Mouse (Mus musculus): Measurements from ENCODE around the gene Nup107. TPM values are rescaled to one million over a fixed set of nuclear protein-coding genes. Genes with fewer than 3 reads are reported as not detected.

Nup107 gene
- polyA plus RNA-seq, 1 experiment from 2014 or later: 39.1 TPM

DNA sequence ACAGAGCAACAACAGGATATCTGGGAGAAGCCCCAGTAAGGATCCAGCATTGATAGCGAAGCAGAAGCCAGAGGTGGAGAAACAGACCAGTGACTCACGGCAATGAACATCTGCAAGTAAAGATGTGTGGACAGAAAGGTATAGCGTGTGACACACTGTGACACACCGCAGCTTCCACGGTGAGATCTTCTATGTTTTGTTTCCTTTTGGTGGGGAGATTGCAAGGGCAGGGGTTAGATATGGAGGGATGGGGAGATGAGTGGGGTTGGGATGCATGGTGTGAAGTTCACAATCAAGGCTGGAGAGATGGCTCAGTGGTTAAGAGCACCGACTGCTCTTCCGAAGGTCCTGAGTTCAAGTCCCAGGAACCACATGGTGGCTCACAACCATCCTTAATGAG is 62.4 kb downstream of the Nup107 start:
- DNase-seq (ENCODE audit: low spot score) (no peak), ATAC-seq (ENCODE audit: low FRiP score) (no peak)
- Histone ChIP-seq H3K9ac (no peak overlapping the region), H3K4me3 (replicated peaks; ENCODE audit: low read length) (no peak overlapping the region), H3K36me3 (replicated peaks; ENCODE audit: control insufficient read depth, insufficient read depth) (peaks cover 5% of the 10 kb centered on the region; the same call in 1 of the 2 replicates), H3K4me1 (replicated peaks; ENCODE audit: control insufficient read depth, insufficient read depth, low read length) (no peaks in the 10 kb centered on the region), H3K27ac (no peak overlapping the region), H3K9me3 (ENCODE audit: control insufficient read depth, low read length) (no peaks in the 10 kb centered on the region), H3K4me2 (replicated peaks) (no peak overlapping the region), H3K27me3 (ENCODE audit: control insufficient read depth, insufficient read depth, low read length) (no peaks in the 10 kb centered on the region)
- WGBS: 97% methylated on average over 7 of the region's 7 CpGs

GRCm38 (mm10) chr10:117729139-117729814 is 63.2 kb downstream of the Nup107 start:
- Histone ChIP-seq H3K9ac (no peak overlapping the region), H3K4me2 (replicated peaks) (no peak overlapping the region), H3K4me1 (replicated peaks; ENCODE audit: control insufficient read depth, insufficient read depth, low read length) (no peaks in the 10 kb centered on the region), H3K4me3 (replicated peaks; ENCODE audit: low read length) (no peak overlapping the region), H3K27me3 (ENCODE audit: control insufficient read depth, insufficient read depth, low read length) (no peaks in the 10 kb centered on the region), H3K36me3 (replicated peaks; ENCODE audit: control insufficient read depth, insufficient read depth) (peaks cover 4% of the 10 kb centered on the region; the same call in 1 of the 2 replicates), H3K9me3 (ENCODE audit: control insufficient read depth, low read length) (no peaks in the 10 kb centered on the region), H3K27ac (no peak overlapping the region)
- DNase-seq (ENCODE audit: low spot score) (no peak), ATAC-seq (ENCODE audit: low FRiP score) (no peak)
- WGBS: 85% methylated on average over 11 of the region's 11 CpGs

DNA sequence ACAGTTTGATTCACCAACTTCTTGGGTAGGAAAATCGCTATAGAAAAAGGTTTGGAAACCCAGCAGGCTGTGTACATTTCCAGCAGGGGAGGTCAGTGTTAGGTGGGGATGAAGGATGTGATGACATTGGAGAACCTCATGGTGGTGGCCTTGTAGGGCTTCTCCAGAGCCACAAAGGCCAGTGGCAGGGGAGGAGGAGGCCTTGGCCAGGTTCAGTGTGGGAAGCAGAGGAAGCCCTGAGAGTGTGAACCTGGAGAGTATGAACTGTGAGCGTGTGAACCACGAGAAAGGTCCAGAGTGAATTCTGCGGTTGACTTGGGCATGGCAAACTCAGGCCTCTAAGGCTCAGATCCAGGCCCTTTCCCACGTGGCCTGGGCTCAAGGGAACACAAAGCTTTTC is 63.9 kb downstream of the Nup107 start:
- H3K9me3 ChIP-seq (ENCODE audit: control insufficient read depth, low read length): no peaks in the 10 kb centered on the region
- H3K9ac ChIP-seq: no peak overlapping the region
- ATAC-seq (ENCODE audit: low FRiP score) (no peak), DNase-seq (ENCODE audit: low spot score) (no peak)
- 84% methylated on average over 5 of the region's 5 CpGs for WGBS
- no peaks in the 10 kb centered on the region for H3K4me1 ChIP-seq (replicated peaks; ENCODE audit: control insufficient read depth, insufficient read depth, low read length)
- no peak overlapping the region for H3K4me3 ChIP-seq (replicated peaks; ENCODE audit: low read length)
- H3K4me2 ChIP-seq (replicated peaks): no peak overlapping the region
- no peaks in the 10 kb centered on the region for H3K27me3 ChIP-seq (ENCODE audit: control insufficient read depth, insufficient read depth, low read length)
- no peak overlapping the region for H3K27ac ChIP-seq
- peaks cover 4% of the 10 kb centered on the region; the same call in 1 of the 2 replicates for H3K36me3 ChIP-seq (replicated peaks; ENCODE audit: control insufficient read depth, insufficient read depth)

DNA sequence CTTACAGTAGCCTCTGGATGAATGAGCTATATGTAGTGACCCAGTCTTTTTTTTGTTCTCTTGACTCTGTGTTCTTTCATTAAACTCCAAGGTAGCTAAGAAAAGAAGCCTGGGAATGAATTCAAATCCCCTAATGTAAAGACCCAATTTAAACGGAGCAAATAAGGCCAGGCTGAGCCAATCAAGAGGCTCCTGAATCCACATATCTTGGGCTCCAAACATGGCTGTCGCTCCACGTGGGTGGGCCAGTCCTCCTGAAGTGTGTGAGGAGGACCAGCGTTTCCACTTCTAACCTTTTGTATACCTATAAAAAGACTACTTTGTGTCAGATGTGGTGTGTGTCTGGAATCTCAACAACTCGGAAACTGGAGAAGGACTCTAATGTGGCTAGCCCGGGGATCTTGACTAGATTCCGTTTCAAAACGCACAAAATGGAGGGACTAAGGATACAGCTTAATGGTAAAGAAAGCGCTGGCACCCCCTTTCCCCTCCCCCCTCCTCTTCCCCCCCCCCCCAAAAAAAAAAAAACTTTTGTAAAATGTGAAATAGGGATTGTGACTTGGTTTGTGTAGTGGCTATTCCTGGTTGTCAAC is 64.9 kb downstream of the Nup107 start:
- H3K4me1 ChIP-seq (replicated peaks; ENCODE audit: control insufficient read depth, insufficient read depth, low read length): no peaks in the 10 kb centered on the region
- no peak overlapping the region for H3K27ac ChIP-seq
- H3K4me2 ChIP-seq (replicated peaks): no peak overlapping the region
- 0 out of 2 replicates have a peak, but pooled peaks cover 1% of the 10 kb centered on the region for H3K36me3 ChIP-seq (replicated peaks; ENCODE audit: control insufficient read depth, insufficient read depth)
- no peak overlapping the region for H3K9ac ChIP-seq
- no peak overlapping the region for H3K4me3 ChIP-seq (replicated peaks; ENCODE audit: low read length)
- WGBS: 84% methylated on average over 9 of the region's 9 CpGs
- H3K9me3 ChIP-seq (ENCODE audit: control insufficient read depth, low read length): no peaks in the 10 kb centered on the region
- H3K27me3 ChIP-seq (ENCODE audit: control insufficient read depth, insufficient read depth, low read length): no peaks in the 10 kb centered on the region
- DNase-seq (ENCODE audit: low spot score) (no peak), ATAC-seq (ENCODE audit: low FRiP score) (no peak)

DNA sequence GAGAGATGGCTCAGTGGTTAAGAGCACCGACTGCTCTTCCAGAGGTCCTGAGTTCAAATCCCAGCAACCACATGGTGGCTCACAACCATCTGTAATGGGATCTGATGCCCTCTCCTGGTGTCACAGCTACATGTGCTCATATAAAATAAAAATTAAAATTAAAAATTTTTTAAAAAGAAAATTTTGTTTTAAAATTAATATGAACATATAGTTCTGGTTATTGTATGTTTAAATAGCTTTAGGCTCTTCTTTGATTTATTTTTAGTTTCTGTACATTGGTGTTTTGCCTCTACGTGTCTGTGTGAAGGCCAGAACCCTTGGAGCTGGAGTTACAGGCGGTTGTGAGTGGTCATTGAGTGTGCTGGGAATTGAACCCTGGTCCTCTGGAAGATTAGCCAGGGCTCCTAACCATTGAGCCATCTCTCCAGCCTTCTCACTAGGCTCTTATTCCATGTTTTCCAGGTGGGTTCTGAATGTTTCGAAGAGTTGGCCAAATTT is 65.6 kb downstream of the Nup107 start:
- over 99% methylated on average over 4 of the region's 4 CpGs for WGBS
- DNase-seq (ENCODE audit: low spot score): no peak
- no peak overlapping the region for H3K4me2 ChIP-seq (replicated peaks)
- H3K9me3 ChIP-seq (ENCODE audit: control insufficient read depth, low read length): no peaks in the 10 kb centered on the region
- no peak for ATAC-seq (ENCODE audit: low FRiP score)
- H3K9ac ChIP-seq: no peak overlapping the region
- no peaks in the 10 kb centered on the region for H3K36me3 ChIP-seq (replicated peaks; ENCODE audit: control insufficient read depth, insufficient read depth)
- no peak overlapping the region for H3K4me3 ChIP-seq (replicated peaks; ENCODE audit: low read length)
- no peak overlapping the region for H3K27ac ChIP-seq
- H3K27me3 ChIP-seq (ENCODE audit: control insufficient read depth, insufficient read depth, low read length): no peaks in the 10 kb centered on the region
- no peaks in the 10 kb centered on the region for H3K4me1 ChIP-seq (replicated peaks; ENCODE audit: control insufficient read depth, insufficient read depth, low read length)

DNA sequence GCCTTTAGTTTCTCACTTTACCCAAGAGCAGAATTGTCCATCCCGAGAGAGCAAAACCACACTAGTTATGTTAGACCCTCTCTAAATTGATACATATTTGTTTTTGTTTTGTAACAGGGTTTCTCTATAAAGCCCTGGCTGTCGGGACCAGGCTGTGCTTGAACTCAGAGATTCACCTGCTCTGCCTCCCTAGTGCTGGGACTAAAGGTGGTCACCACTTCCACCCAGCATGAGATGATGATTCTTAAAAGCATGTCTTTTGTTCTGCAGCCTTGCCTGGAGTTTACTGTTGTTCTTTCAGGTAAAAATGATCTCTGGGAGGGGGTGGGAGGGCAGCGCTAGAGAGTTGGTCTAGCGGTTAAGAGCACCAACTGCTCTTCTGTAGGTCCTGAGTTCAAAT is 66.2 kb downstream of the Nup107 start:
- ATAC-seq (ENCODE audit: low FRiP score) (no peak), DNase-seq (ENCODE audit: low spot score) (no peak)
- H3K27ac ChIP-seq: no peak overlapping the region
- H3K9ac ChIP-seq: no peak overlapping the region
- H3K4me1 ChIP-seq (replicated peaks; ENCODE audit: control insufficient read depth, insufficient read depth, low read length): no peaks in the 10 kb centered on the region
- no peaks in the 10 kb centered on the region for H3K9me3 ChIP-seq (ENCODE audit: control insufficient read depth, low read length)
- 91% methylated on average over 4 of the region's 4 CpGs for WGBS
- H3K4me3 ChIP-seq (replicated peaks; ENCODE audit: low read length): no peak overlapping the region
- H3K36me3 ChIP-seq (replicated peaks; ENCODE audit: control insufficient read depth, insufficient read depth): no peaks in the 10 kb centered on the region
- H3K27me3 ChIP-seq (ENCODE audit: control insufficient read depth, insufficient read depth, low read length): no peaks in the 10 kb centered on the region
- H3K4me2 ChIP-seq (replicated peaks): no peak overlapping the region

- Histone ChIP-seq H3K36me3 (replicated peaks; ENCODE audit: control insufficient read depth, insufficient read depth) (no peaks in the 10 kb centered on the region), H3K27me3 (ENCODE audit: control insufficient read depth, insufficient read depth, low read length) (no peaks in the 10 kb centered on the region), H3K9ac (no peak overlapping the region), H3K27ac (no peak overlapping the region), H3K9me3 (ENCODE audit: control insufficient read depth, low read length) (no peaks in the 10 kb centered on the region), H3K4me3 (replicated peaks; ENCODE audit: low read length) (no peak overlapping the region), H3K4me2 (replicated peaks) (no peak overlapping the region), H3K4me1 (replicated peaks; ENCODE audit: control insufficient read depth, insufficient read depth, low read length) (no peaks in the 10 kb centered on the region)
- ATAC-seq (ENCODE audit: low FRiP score) (no peak), DNase-seq (ENCODE audit: low spot score) (no peak)
- 81% methylated on average over 7 of the region's 7 CpGs for WGBS
Measured at GRCm38 (mm10) chr10:117725671-117726070, 66.8 kb downstream of the Nup107 start.

DNA sequence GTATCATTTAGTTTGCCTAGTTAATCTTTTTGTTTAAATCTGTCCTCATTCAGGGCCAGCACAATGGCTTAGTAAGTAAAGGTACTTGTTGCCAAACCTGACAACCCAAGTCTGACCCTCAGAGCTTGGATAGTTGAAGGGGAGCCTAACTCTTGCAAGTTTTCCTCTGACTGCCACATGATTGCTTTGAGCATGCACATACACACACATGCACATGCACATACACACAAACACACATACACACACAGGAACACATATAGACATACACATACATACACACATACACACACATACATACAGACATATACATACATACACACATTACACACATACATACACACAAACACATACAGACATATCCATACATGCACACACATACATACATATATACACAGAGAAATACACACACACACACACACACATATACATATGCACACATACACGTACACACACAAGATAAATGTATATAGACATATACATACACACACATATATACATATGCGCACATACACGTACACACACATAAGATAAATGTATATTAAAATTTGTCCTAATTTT is 67.6 kb downstream of the Nup107 start:
- 94% methylated on average over 3 of the region's 3 CpGs for WGBS
- no peak overlapping the region for H3K4me3 ChIP-seq (replicated peaks; ENCODE audit: low read length)
- H3K36me3 ChIP-seq (replicated peaks; ENCODE audit: control insufficient read depth, insufficient read depth): no peaks in the 10 kb centered on the region
- no peaks in the 10 kb centered on the region for H3K27me3 ChIP-seq (ENCODE audit: control insufficient read depth, insufficient read depth, low read length)
- ATAC-seq (ENCODE audit: low FRiP score) (no peak), DNase-seq (ENCODE audit: low spot score) (no peak)
- no peaks in the 10 kb centered on the region for H3K9me3 ChIP-seq (ENCODE audit: control insufficient read depth, low read length)
- no peak overlapping the region for H3K4me2 ChIP-seq (replicated peaks)
- no peaks in the 10 kb centered on the region for H3K4me1 ChIP-seq (replicated peaks; ENCODE audit: control insufficient read depth, insufficient read depth, low read length)
- H3K27ac ChIP-seq: no peak overlapping the region
- H3K9ac ChIP-seq: no peak overlapping the region

DNA sequence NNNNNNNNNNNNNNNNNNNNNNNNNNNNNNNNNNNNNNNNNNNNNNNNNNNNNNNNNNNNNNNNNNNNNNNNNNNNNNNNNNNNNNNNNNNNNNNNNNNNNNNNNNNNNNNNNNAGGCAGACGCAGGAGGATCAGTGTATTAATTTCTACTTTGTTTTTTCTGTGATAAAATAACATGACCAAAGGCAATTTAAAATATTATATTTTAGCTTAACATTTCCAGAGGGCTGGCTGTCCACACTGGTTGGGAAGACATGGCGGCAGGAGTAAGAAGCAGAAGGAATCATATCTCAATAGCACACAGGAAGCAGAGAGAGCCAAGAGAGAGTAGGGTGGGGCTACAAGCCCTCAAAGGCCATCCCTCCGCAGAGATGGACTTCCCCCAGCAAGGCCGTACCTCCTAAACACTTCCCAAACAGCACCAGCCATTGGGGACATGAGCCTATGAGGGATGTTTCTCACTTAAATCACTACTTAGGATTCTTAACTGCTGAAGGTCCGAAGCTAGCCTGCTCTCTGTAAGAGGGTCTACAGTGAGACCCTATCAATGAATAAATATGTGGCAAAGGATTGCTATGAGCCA is 68.3 kb downstream of the Nup107 start:
- Histone ChIP-seq H3K4me2 (replicated peaks) (no peak overlapping the region), H3K36me3 (replicated peaks; ENCODE audit: control insufficient read depth, insufficient read depth) (no peaks in the 10 kb centered on the region), H3K9me3 (ENCODE audit: control insufficient read depth, low read length) (no peaks in the 10 kb centered on the region), H3K4me1 (replicated peaks; ENCODE audit: control insufficient read depth, insufficient read depth, low read length) (no peaks in the 10 kb centered on the region), H3K27me3 (ENCODE audit: control insufficient read depth, insufficient read depth, low read length) (no peaks in the 10 kb centered on the region), H3K27ac (no peak overlapping the region), H3K9ac (no peak overlapping the region), H3K4me3 (replicated peaks; ENCODE audit: low read length) (no peak overlapping the region)
- WGBS: 85% methylated on average over 5 of the region's 5 CpGs
- ATAC-seq (ENCODE audit: low FRiP score): no peak
- no peak for DNase-seq (ENCODE audit: low spot score)
